ENCODE assay signal across 23 mouse cellular contexts in the genomic region with DNA sequence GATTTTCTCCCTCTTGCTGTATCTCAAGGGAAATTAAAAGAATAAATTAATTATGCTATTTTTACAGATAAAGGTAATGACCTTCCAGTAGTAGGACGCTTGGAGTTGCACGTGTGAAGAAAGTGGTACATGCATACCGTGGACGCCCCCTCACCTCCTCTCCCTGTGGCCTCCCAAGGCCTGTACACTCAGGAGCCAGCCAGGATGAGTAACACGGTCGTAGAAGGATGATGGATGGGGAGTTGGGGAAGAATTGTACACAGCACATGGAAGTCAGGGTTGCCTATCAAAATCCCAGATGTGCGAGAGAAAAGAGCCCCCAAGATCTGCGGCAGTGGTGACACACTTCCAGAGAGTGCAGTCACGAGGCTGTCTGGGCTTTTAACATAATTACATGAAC. TPM values are rescaled to one million over a fixed set of nuclear protein-coding genes. Genes with fewer than 3 reads are reported as not detected.
"Had no signal": no experiment of that assay in that cellular context is flagged by ENCODE, and none has a peak within 500 bp of the region (broad histone marks: within the 10 kb centered on the region; RNA-seq: fewer than 3 reads in every experiment).

No protein-coding gene starts in this region.

- H3K9me3 ChIP-seq: limb, embryonic 10.5 days; limb, embryonic 13.5 days; liver, embryonic 12.5 days; liver, embryonic 15.5 days; lung, embryonic 15.5 days had no signal

- H3K9ac ChIP-seq: limb, embryonic 13.5 days; liver, embryonic 12.5 days; liver, embryonic 15.5 days; lung, embryonic 15.5 days; midbrain, embryonic 13.5 days had no signal

- ATAC-seq: liver, embryonic 12.5 days; midbrain, embryonic 13.5 days; midbrain, embryonic 16.5 days had no signal

- H3K27me3 ChIP-seq: limb, embryonic 13.5 days; liver, embryonic 12.5 days; liver, embryonic 15.5 days; lung, embryonic 15.5 days; midbrain, embryonic 13.5 days had no signal

- H3K27ac ChIP-seq: kidney, postnatal 0 days; layer of hippocampus, adult 2 months; limb, embryonic 10.5 days; limb, embryonic 13.5 days; liver, embryonic 12.5 days; liver, embryonic 15.5 days; lung, embryonic 15.5 days; midbrain, embryonic 10.5 days; midbrain, embryonic 13.5 days had no signal

- H3K36me3 ChIP-seq: limb, embryonic 10.5 days; limb, embryonic 13.5 days; liver, embryonic 12.5 days; liver, embryonic 15.5 days; lung, embryonic 15.5 days; midbrain, embryonic 10.5 days; midbrain, embryonic 13.5 days had no signal

- H3K4me2 ChIP-seq: limb, embryonic 13.5 days; liver, embryonic 12.5 days; liver, embryonic 15.5 days; lung, embryonic 15.5 days; midbrain, embryonic 13.5 days had no signal

- H3K4me3 ChIP-seq: layer of hippocampus, adult 2 months; limb, embryonic 10.5 days; limb, embryonic 13.5 days; liver, embryonic 12.5 days; liver, embryonic 15.5 days; lung, embryonic 15.5 days; megakaryocyte, embryonic 14.5 days; midbrain, embryonic 10.5 days; midbrain, embryonic 13.5 days; myocyte had no signal

- H3K4me1 ChIP-seq: liver, embryonic 12.5 days; liver, embryonic 15.5 days; lung, embryonic 15.5 days; megakaryocyte, embryonic 14.5 days had no signal

- DNase-seq: kidney, postnatal 25 days; layer of hippocampus, adult 9-11 months; liver; lung, adult 18-20 months; lung, postnatal 10 days; lung, postnatal 36 days; thymus, adult 18-20 months; thymus, postnatal 36 days had no signal

RNA-seq across cellular contexts. Expression of a gene that starts 14.9 kb away (rescaled TPM):
- total RNA-seq: monocyte, adult 5-6 weeks had no signal
- polyA plus RNA-seq: large intestine, adult 2 months; liver, embryonic 15.5 days; small intestine, adult 2 months had no signal
